Comparison of ENCODE assay signal across 24 mouse cellular contexts in the genomic region with DNA sequence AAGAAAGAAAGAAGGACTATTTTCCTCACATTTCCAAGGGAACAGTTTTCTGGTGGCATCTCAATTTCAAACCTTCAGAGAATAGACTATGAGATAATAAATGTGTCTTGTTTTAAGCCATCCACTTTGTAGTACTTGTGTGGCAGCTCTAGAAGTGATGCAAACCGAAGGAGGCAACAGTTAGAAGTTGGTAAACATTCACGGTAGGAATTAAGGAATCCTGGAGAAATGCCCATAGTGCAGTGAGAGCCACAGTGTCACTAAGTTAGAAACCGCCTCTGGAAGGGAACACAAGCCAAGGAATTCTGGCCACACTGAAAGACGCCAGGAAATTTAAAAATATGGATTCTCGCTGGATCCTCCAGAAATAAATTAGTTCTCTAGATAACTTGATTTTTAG.
A peak's percentile ranks its signal among the peaks of the same experiment; 100 is the strongest.
DNase-seq lines count a peak whose midpoint lies in the region; ATAC-seq lines count a peak whose summit lies in the region.
"Had no signal": no experiment of that assay in that cellular context is flagged by ENCODE, and none has a peak within 500 bp of the region (broad histone marks: within the 10 kb centered on the region; RNA-seq: fewer than 3 reads in every experiment).

No protein-coding gene starts in this region.

- intact Hi-C loops in left cerebral cortex, postnatal 4 days (cut with DNase I), result no loop called here

- no peaks in the 10 kb centered on the region for H3K27me3 ChIP-seq in embryonic facial prominence, embryonic 14.5 days (replicated peaks; ENCODE audit: control insufficient read depth, insufficient read depth, low read length)
- H3K27me3 ChIP-seq in embryonic facial prominence, embryonic 10.5 days (replicated peaks; ENCODE audit: low read depth, poor library complexity, severe bottlenecking), result no peaks in the 10 kb centered on the region
- H3K27me3 ChIP-seq: embryonic facial prominence, embryonic 13.5 days; forebrain, embryonic 13.5 days; heart, embryonic 15.5 days had no signal

- no peak overlapping the region for H3K4me3 ChIP-seq in embryonic facial prominence, embryonic 14.5 days (ENCODE audit: low read depth, low read length)
- H3K4me3 ChIP-seq in embryonic facial prominence, embryonic 10.5 days, result no peak overlapping the region
- H3K4me3 ChIP-seq: embryonic facial prominence, embryonic 13.5 days; forebrain, embryonic 13.5 days; heart, adult 2 months; heart, embryonic 15.5 days had no signal

- 0 out of 2 replicates have a peak, but pooled peaks cover 1% of the 10 kb centered on the region for H3K9me3 ChIP-seq in embryonic facial prominence, embryonic 14.5 days (ENCODE audit: control insufficient read depth, low read length)
- no peaks in the 10 kb centered on the region for H3K9me3 ChIP-seq in embryonic facial prominence, embryonic 10.5 days
- H3K9me3 ChIP-seq: embryonic facial prominence, embryonic 13.5 days; heart, embryonic 15.5 days had no signal

- 73% methylated on average over 5 of the region's 5 CpGs for WGBS in embryonic facial prominence, embryonic 14.5 days
- 90% methylated on average over 5 of the region's 5 CpGs for WGBS in embryonic facial prominence, embryonic 10.5 days

- no peak overlapping the region for H3K9ac ChIP-seq in embryonic facial prominence, embryonic 14.5 days (ENCODE audit: low read depth, low read length)
- H3K9ac ChIP-seq: embryonic facial prominence, embryonic 13.5 days; forebrain, embryonic 13.5 days; forebrain, postnatal 0 days; heart, embryonic 15.5 days; hindbrain, embryonic 14.5 days had no signal

- no peak for ATAC-seq in embryonic facial prominence, embryonic 14.5 days (ENCODE audit: low read depth)
- ATAC-seq: CD4-positive, CD25-positive, alpha-beta regulatory T cell, adult 4 months; forebrain, embryonic 13.5 days; forebrain, postnatal 0 days had no signal

- H3K36me3 ChIP-seq in embryonic facial prominence, embryonic 14.5 days (ENCODE audit: control insufficient read depth, insufficient read depth, low read length), result no peaks in the 10 kb centered on the region
- no peaks in the 10 kb centered on the region for H3K36me3 ChIP-seq in embryonic facial prominence, embryonic 10.5 days (replicated peaks)
- H3K36me3 ChIP-seq: embryonic facial prominence, embryonic 13.5 days; G1E; heart, embryonic 15.5 days had no signal

- H3K4me1 ChIP-seq in embryonic facial prominence, embryonic 14.5 days (ENCODE audit: control insufficient read depth, insufficient read depth, low read length), result no peaks in the 10 kb centered on the region
- H3K4me1 ChIP-seq in embryonic facial prominence, embryonic 10.5 days, result no peaks in the 10 kb centered on the region
- H3K4me1 ChIP-seq: embryonic facial prominence, embryonic 13.5 days; forebrain, embryonic 13.5 days; heart, embryonic 15.5 days had no signal

- peak; percentile 19 for DNase-seq in embryonic facial prominence, embryonic 14.5 days (ENCODE audit: low spot score)
- DNase-seq in embryonic facial prominence, embryonic 10.5 days (ENCODE audit: low spot score), result no peak
- DNase-seq in left cerebral cortex, adult 11 months (ENCODE audit: low spot score), result peak; percentile 14
- no peak for DNase-seq in left cerebral cortex, postnatal 4 days
- DNase-seq in right cerebral cortex, adult 18-20 months, result peak; percentile 44
- DNase-seq in right cerebral cortex, postnatal 10 days (ENCODE audit: low spot score in 2 of 2), result no peak
- DNase-seq in cerebellum, adult 9-10 months, result no peak
- DNase-seq: adrenal gland, adult 8-10 months; adrenal gland, postnatal 36 days; B cell, adult 2 months; cerebellum, adult 11 months; cerebellum, adult 8-10 months; cerebellum, postnatal 25 days; forebrain, postnatal 0 days; gastrocnemius, postnatal 14 days; heart, adult 2 months; heart, postnatal 14 days had no signal

- H3K27ac ChIP-seq in embryonic facial prominence, embryonic 14.5 days (replicated peaks; ENCODE audit: low read depth, low read length), result no peak overlapping the region
- H3K27ac ChIP-seq in embryonic facial prominence, embryonic 10.5 days (replicated peaks), result no peak overlapping the region
- H3K27ac ChIP-seq: embryonic facial prominence, embryonic 13.5 days; forebrain, embryonic 13.5 days; heart, adult 2 months; heart, embryonic 15.5 days; hindbrain, embryonic 14.5 days had no signal

- H3K4me2 ChIP-seq in embryonic facial prominence, embryonic 14.5 days (ENCODE audit: low read depth, low read length), result no peak overlapping the region
- H3K4me2 ChIP-seq: embryonic facial prominence, embryonic 13.5 days; forebrain, embryonic 13.5 days; heart, embryonic 11.5 days; heart, embryonic 15.5 days; hindbrain, embryonic 14.5 days had no signal

Comparison
In these comparisons a context has a peak if more than half of its experiments do, and no peak if none do; other contexts are left out.
1. DNase-seq: peak in embryonic facial prominence, embryonic 14.5 days (single experiment), left cerebral cortex, adult 11 months (single experiment) and right cerebral cortex, adult 18-20 months (single experiment); none in embryonic facial prominence, embryonic 10.5 days (single experiment), left cerebral cortex, postnatal 4 days (single experiment), right cerebral cortex, postnatal 10 days (0 of 2) and cerebellum, adult 9-10 months (single experiment).